8 mouse cellular contexts compared by ENCODE assay signal in the genomic region with DNA sequence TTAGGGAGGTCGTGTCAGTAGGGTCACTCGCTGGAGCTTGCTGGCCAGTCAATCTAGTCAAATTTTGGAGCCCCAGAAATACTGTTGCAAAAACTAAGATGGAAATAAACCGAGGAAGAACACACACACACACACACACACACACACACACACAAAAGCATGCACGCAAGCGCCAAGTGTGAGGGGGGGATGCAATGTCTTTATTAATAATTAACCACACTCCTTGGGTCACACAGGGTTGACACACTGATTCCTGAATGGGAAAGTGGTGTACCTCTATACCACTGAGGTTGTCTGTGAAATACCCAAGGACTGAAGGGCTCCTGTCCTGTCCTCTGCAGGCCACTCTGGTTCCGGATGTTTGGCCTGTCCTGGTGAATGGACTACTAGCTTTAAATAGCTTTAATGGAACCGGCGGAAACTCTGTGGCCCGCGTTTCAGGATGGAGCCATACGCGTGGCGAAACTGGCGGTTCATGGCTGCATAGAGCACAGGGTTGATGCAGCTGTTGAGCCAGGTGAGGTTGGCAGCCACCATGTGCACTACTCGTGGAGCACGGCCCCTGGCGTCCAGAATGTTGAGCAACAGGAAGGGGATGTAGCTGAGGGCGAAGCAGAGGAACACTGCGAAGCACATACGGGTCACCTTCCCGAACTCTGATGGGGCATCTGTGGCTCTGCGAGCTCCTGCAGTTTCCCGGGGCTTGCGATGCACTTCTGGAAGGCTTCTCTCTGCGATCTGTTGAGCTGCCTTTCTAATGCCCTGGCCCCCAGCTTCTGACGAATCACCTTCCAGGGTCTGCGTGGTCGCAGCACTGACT. TPM values are rescaled to one million over a fixed set of nuclear protein-coding genes. Genes with fewer than 3 reads are reported as not detected.
DNase-seq lines count a peak whose midpoint lies in the region; ATAC-seq and TF ChIP-seq lines count a peak whose summit lies in the region.

No protein-coding gene starts in this region.

- peak overlapping the region; percentile 49 for H3K9ac ChIP-seq in embryonic facial prominence, embryonic 13.5 days

- 41% methylated on average over 28 of the region's 28 CpGs for WGBS in embryonic facial prominence, embryonic 13.5 days
- 39% methylated on average over 28 of the region's 28 CpGs for WGBS in kidney, adult 2 months

- intact Hi-C loops in gastrocnemius, postnatal 14 days (cut with DNase I; ENCODE audit: low total_unique reads) = loop anchor here (5.0 kb wide), 1 partner anchor 106 kb away; no protein-coding TSS in a partner anchor
- intact Hi-C loops in left cerebral cortex, postnatal 36 days (cut with DNase I) = loop anchor here (5.0 to 10.0 kb wide), 3 partner anchors 36 to 563 kb away; a partner anchor contains a TSS

- peaks cover 11% of the 10 kb centered on the region for H3K27me3 ChIP-seq in embryonic facial prominence, embryonic 13.5 days
- H3K27me3 ChIP-seq in kidney, adult 2 months (replicated peaks; ENCODE audit: control insufficient read depth, insufficient read depth, low read length) = no peaks in the 10 kb centered on the region

- H3K4me1 ChIP-seq in embryonic facial prominence, embryonic 13.5 days = peaks cover 43% of the 10 kb centered on the region
- H3K4me1 ChIP-seq in kidney, adult 2 months (ENCODE audit: control insufficient read depth, insufficient read depth, low read length) = peaks cover 29% of the 10 kb centered on the region

- TF ChIP-seq CTCF in kidney, adult 2 months (conservative IDR thresholded peaks at IDR 0.05; ENCODE audit: insufficient read depth, insufficient read length, low read depth, low read length) = peak; percentile 47

- no peak for ATAC-seq in embryonic facial prominence, embryonic 13.5 days (ENCODE audit: insufficient number of reproducible peaks, insufficient read depth, low FRiP score, low TSS enrichment, low read depth)

- H3K4me2 ChIP-seq in embryonic facial prominence, embryonic 13.5 days = peak overlapping the region; percentile 39

- no peak for TF ChIP-seq POLR2A in kidney, adult 2 months (IDR thresholded peaks at IDR 0.05; ENCODE audit: low read depth, low read length)

- H3K4me3 ChIP-seq in embryonic facial prominence, embryonic 13.5 days = 0 out of 2 replicates have a peak overlapping the region, but pooled peaks have one; percentile 3
- no peak overlapping the region for H3K4me3 ChIP-seq in kidney, adult 2 months (ENCODE audit: insufficient read depth, low read depth, low read length)

- peak; percentile 19 for DNase-seq in gastrocnemius, postnatal 14 days
- DNase-seq in gastrocnemius, postnatal 25 days = no peak
- peak; percentile 52 for DNase-seq in kidney, adult 2 months
- DNase-seq in lung, postnatal 10 days = peak; percentile 56
- no peak for DNase-seq in left cerebral cortex, postnatal 36 days (ENCODE audit: low spot score in 2 of 2)
- DNase-seq in cerebellum, adult 11-12 months = no peak
- DNase-seq in right cerebral cortex, postnatal 10 days (ENCODE audit: low spot score in 2 of 2) = no peak

- H3K36me3 ChIP-seq in embryonic facial prominence, embryonic 13.5 days = no peaks in the 10 kb centered on the region
- no peaks in the 10 kb centered on the region for H3K36me3 ChIP-seq in kidney, adult 2 months (ENCODE audit: control insufficient read depth, insufficient read depth, low read length)

- no peak overlapping the region for H3K27ac ChIP-seq in embryonic facial prominence, embryonic 13.5 days
- H3K27ac ChIP-seq in kidney, adult 2 months (ENCODE audit: insufficient read depth, low read depth, low read length) = no peak overlapping the region

- H3K9me3 ChIP-seq in embryonic facial prominence, embryonic 13.5 days = no peaks in the 10 kb centered on the region

RNA-seq across cellular contexts. Expression of a gene that starts 2.1 kb away (rescaled TPM):
- total RNA-seq in gastrocnemius, postnatal 14 days (2021) = not detected
- total RNA-seq in gastrocnemius, postnatal 25 days (2021) = not detected
- polyA plus RNA-seq in embryonic facial prominence, embryonic 13.5 days (2015; fragmentation: Nextera tagmentation; extraction: Ambion mirVana) = 0.54 and 0.62 TPM in 2 replicates
- polyA plus RNA-seq in kidney, adult 2 months (2012; rRNA removed) = 0.13 TPM in 1 of 2 replicates, not detected in the other
- under 1 TPM; 0.42 to 0.45 TPM for total RNA-seq in left cerebral cortex, postnatal 36 days (2021)

RNA-seq across cellular contexts. Expression of a gene that starts 31.6 kb away (rescaled TPM):
- total RNA-seq in gastrocnemius, postnatal 14 days (2021) = 10 to 100 TPM; 31.3 to 32.1 TPM
- total RNA-seq in gastrocnemius, postnatal 25 days (2021) = 10 to 100 TPM; 17.0 to 77.5 TPM
- polyA plus RNA-seq in embryonic facial prominence, embryonic 13.5 days (2015; fragmentation: Nextera tagmentation; extraction: Ambion mirVana) = 10.9 and 12.2 TPM in 2 replicates
- 5.2 and 6.1 TPM in 2 replicates for polyA plus RNA-seq in kidney, adult 2 months (2012; rRNA removed)
- 10 to 100 TPM; 64.4 to 73.5 TPM for total RNA-seq in left cerebral cortex, postnatal 36 days (2021)

RNA-seq across cellular contexts. Expression of a gene that starts 35.8 kb away (rescaled TPM):
- 10 to 100 TPM; 38.0 to 38.5 TPM for total RNA-seq in gastrocnemius, postnatal 14 days (2021)
- total RNA-seq in gastrocnemius, postnatal 25 days (2021) = 10 to 100 TPM; 31.4 to 32.3 TPM
- polyA plus RNA-seq in embryonic facial prominence, embryonic 13.5 days (2015; fragmentation: Nextera tagmentation; extraction: Ambion mirVana) = 254 and 287 TPM in 2 replicates
- 138 TPM in 2 replicates for polyA plus RNA-seq in kidney, adult 2 months (2012; rRNA removed)
- 10 to 100 TPM; 87.8 to 95.9 TPM for total RNA-seq in left cerebral cortex, postnatal 36 days (2021)

RNA-seq across cellular contexts. Expression of a gene that starts 50.1 kb away (rescaled TPM):
- total RNA-seq in gastrocnemius, postnatal 14 days (2021) = not detected
- not detected for total RNA-seq in gastrocnemius, postnatal 25 days (2021)
- polyA plus RNA-seq in embryonic facial prominence, embryonic 13.5 days (2015; fragmentation: Nextera tagmentation; extraction: Ambion mirVana) = 2.4 and 2.9 TPM in 2 replicates
- polyA plus RNA-seq in kidney, adult 2 months (2012; rRNA removed) = 0.58 and 1.0 TPM in 2 replicates
- not detected for total RNA-seq in left cerebral cortex, postnatal 36 days (2021)

RNA-seq across cellular contexts. Expression of a gene that starts 58.3 kb away (rescaled TPM):
- total RNA-seq in gastrocnemius, postnatal 14 days (2021) = 10 to 100 TPM; 22.5 to 25.7 TPM
- total RNA-seq in gastrocnemius, postnatal 25 days (2021) = 10 to 100 TPM in 1 of 2 experiments, 1 to 10 TPM in 1; 9.5 to 15.2 TPM
- 41.2 and 41.5 TPM in 2 replicates for polyA plus RNA-seq in embryonic facial prominence, embryonic 13.5 days (2015; fragmentation: Nextera tagmentation; extraction: Ambion mirVana)
- polyA plus RNA-seq in kidney, adult 2 months (2012; rRNA removed) = 9.3 and 9.7 TPM in 2 replicates
- total RNA-seq in left cerebral cortex, postnatal 36 days (2021) = 1 to 10 TPM; 2.8 to 4.3 TPM

Comparison
In these comparisons a context has a peak if more than half of its experiments do, and no peak if none do; other contexts are left out.
1. DNase-seq: peak in gastrocnemius, postnatal 14 days (single experiment), kidney, adult 2 months (single experiment) and lung, postnatal 10 days (single experiment); none in gastrocnemius, postnatal 25 days (single experiment), left cerebral cortex, postnatal 36 days (0 of 2), cerebellum, adult 11-12 months (single experiment) and right cerebral cortex, postnatal 10 days (0 of 2).